Mouse (Mus musculus): ENCODE data around the gene BC035947. TPM values are rescaled to one million over a fixed set of nuclear protein-coding genes. Genes with fewer than 3 reads are reported as not detected.

BC035947 gene
- polyA plus RNA-seq, 1 experiment from 2014 or later: 1.0 TPM

GRCm38 (mm10) chr1:78488752-78489492, 23.0 kb downstream of the BC035947 start, which contains the start of gene Farsb:
Gene Farsb (minus strand): TSS chr1:78488897.
- under 1% methylated on average over 31 of the region's 31 CpGs for WGBS
- Histone ChIP-seq H3K27ac (replicated peaks) (peak within 1 kb of the TSS; percentile 79), H3K27me3 (replicated peaks) (peaks cover 5% of the 10 kb centered on the region; the same call in 1 of the 2 replicates), H3K4me1 (peaks cover 24% of the 10 kb centered on the region), H3K9ac (replicated peaks) (peak within 1 kb of the TSS; percentile 87), H3K4me3 (replicated peaks) (peak within 1 kb of the TSS; percentile 100), H3K36me3 (no peaks in the 10 kb centered on the region; the same call in 1 of the 2 replicates), H3K4me2 (peak within 1 kb of the TSS; percentile 87), H3K9me3 (replicated peaks) (no peaks in the 10 kb centered on the region)
- peak; percentile 97 for ATAC-seq (ENCODE audit: low FRiP score)

DNA sequence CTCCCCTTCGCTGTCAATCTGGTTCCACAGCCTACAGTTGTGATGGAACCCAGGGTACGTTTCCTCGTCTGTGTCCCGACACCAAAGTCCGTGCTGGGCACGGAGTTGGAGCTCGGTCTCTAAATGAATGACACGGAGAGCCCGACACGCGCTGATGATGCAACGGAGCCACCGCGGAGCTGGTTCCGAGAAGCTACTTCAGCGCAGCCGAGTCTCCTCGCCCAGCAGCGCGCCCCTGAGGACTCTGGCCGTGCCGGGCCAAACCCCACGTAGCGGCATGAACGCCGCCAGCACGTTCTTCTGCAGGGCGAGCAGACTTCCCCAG, 23.6 kb downstream of the BC035947 start:
- Histone ChIP-seq H3K36me3 (no peaks in the 10 kb centered on the region; the same call in 1 of the 2 replicates), H3K9ac (replicated peaks) (peak overlapping the region; percentile 87), H3K4me1 (peaks cover 24% of the 10 kb centered on the region), H3K9me3 (replicated peaks) (no peaks in the 10 kb centered on the region), H3K4me3 (replicated peaks) (peak overlapping the region; percentile 100), H3K27me3 (replicated peaks) (peaks cover 5% of the 10 kb centered on the region; the same call in 1 of the 2 replicates), H3K27ac (replicated peaks) (peak overlapping the region; percentile 72), H3K4me2 (peak overlapping the region; percentile 87)
- under 1% methylated on average over 28 of the region's 28 CpGs for WGBS
- ATAC-seq (ENCODE audit: low FRiP score): no peak; the same call in none of the 2 replicates

- H3K4me1 ChIP-seq: peaks cover 19% of the 10 kb centered on the region
- no peaks in the 10 kb centered on the region for H3K27me3 ChIP-seq (replicated peaks)
- H3K36me3 ChIP-seq: peaks cover 10% of the 10 kb centered on the region; the same call in 1 of the 2 replicates
- no peak overlapping the region for H3K27ac ChIP-seq (replicated peaks)
- 66% methylated on average over 2 of the region's 2 CpGs for WGBS
- no peaks in the 10 kb centered on the region for H3K9me3 ChIP-seq (replicated peaks)
- H3K9ac ChIP-seq (replicated peaks): no peak overlapping the region
- H3K4me2 ChIP-seq: no peak overlapping the region
- no peak overlapping the region for H3K4me3 ChIP-seq (replicated peaks)
- no peak for ATAC-seq (ENCODE audit: low FRiP score)
These were observed 27.6 kb downstream of the BC035947 start for GRCm38 (mm10) chr1:78484361-78484760.

DNA sequence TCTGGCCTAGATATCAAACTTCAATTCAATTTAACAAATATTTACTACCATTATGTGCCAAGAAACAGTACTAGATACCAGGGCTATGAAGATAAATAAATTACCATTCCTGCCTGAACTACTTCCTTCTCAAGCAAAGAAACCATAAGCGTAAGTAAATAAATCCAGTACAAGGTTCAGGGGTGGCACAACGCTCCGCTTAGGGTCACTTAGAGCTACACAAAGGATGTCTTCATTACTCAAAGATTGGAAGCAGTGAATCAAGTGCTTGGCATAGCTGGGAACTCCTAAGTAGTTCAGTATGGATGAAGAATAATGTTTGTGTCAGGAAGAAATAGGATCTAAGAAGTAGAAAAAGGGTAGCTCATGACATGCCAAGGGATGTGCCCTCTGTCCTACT, 28.5 kb downstream of the BC035947 start:
- no peak for ATAC-seq (ENCODE audit: low FRiP score)
- 87% methylated on average over 3 of the region's 3 CpGs for WGBS
- H3K4me3 ChIP-seq (replicated peaks): no peak overlapping the region

DNA sequence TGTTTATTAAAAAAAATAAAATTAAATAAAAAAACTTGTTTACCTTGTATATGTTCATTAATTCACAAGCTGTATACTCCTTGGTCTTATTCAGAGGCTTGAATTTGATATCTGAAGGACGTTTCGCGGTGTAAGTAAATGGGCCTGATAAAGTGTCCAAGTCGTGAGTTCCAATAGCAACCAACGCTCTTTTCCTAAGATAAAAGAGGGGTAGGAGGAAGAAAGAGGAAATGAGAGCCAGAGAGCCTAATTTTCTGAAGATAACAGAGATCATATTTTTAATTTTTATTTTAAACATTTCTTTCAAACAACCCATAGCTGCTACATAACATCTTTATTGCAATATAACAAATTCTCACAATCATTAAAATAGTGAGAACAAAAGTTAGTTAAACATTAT, 39.5 kb downstream of the BC035947 start:
- Histone ChIP-seq H3K27me3 (replicated peaks) (no peaks in the 10 kb centered on the region), H3K4me3 (replicated peaks) (no peak overlapping the region), H3K36me3 (peaks cover 54% of the 10 kb centered on the region), H3K4me1 (no peaks in the 10 kb centered on the region), H3K9ac (replicated peaks) (no peak overlapping the region), H3K27ac (replicated peaks) (no peak overlapping the region), H3K4me2 (no peak overlapping the region), H3K9me3 (replicated peaks) (no peaks in the 10 kb centered on the region)
- ATAC-seq (ENCODE audit: low FRiP score): no peak
- WGBS: 93% methylated on average over 5 of the region's 5 CpGs

More for the DNA sequence above, 28.5 kb downstream of the BC035947 start:
- peaks cover 18% of the 10 kb centered on the region for H3K4me1 ChIP-seq
- H3K9me3 ChIP-seq (replicated peaks): no peaks in the 10 kb centered on the region
- H3K9ac ChIP-seq (replicated peaks): no peak overlapping the region
- no peak overlapping the region for H3K27ac ChIP-seq (replicated peaks)
- H3K36me3 ChIP-seq: peaks cover 11% of the 10 kb centered on the region; the same call in 1 of the 2 replicates
- H3K27me3 ChIP-seq (replicated peaks): no peaks in the 10 kb centered on the region
- no peak overlapping the region for H3K4me2 ChIP-seq

GRCm38 (mm10) chr1:78454659-78455058, 57.3 kb downstream of the BC035947 start:
- ATAC-seq (ENCODE audit: low FRiP score): 0 out of 2 replicates have a peak, but pooled peaks have one; percentile 14
- no peak overlapping the region for H3K9ac ChIP-seq (replicated peaks)
- H3K27me3 ChIP-seq (replicated peaks): no peaks in the 10 kb centered on the region
- H3K4me1 ChIP-seq: 0 out of 2 replicates have a peak, but pooled peaks cover 4% of the 10 kb centered on the region
- no peak overlapping the region for H3K4me2 ChIP-seq
- WGBS: 31% methylated on average over 7 of the region's 7 CpGs
- no peak overlapping the region for H3K27ac ChIP-seq (replicated peaks)
- no peaks in the 10 kb centered on the region for H3K9me3 ChIP-seq (replicated peaks)
- no peak overlapping the region for H3K4me3 ChIP-seq (replicated peaks)
- H3K36me3 ChIP-seq: peaks cover 60% of the 10 kb centered on the region

DNA sequence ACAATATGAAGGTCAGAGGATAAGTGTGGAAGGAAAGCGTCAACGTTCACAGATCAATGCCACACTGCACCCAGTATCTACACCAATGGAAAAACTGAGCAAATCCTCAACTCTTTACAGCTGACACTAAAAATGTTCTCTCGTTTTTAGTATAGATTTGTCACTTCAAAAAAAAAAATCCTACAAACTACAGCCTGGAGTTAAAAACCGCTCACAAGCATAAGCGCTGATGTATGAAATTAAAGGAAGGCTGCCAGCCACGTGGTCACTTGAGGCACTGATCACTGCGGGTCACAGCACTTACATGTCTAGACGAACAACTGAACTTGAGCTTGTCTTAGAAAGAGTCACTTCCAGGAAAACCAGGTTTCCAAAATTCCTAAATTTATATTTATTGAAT, 58.1 kb downstream of the BC035947 start:
- no peak overlapping the region for H3K4me2 ChIP-seq
- no peak overlapping the region for H3K9ac ChIP-seq (replicated peaks)
- 93% methylated on average over 8 of the region's 8 CpGs for WGBS
- peaks cover 58% of the 10 kb centered on the region for H3K36me3 ChIP-seq
- H3K9me3 ChIP-seq (replicated peaks): no peaks in the 10 kb centered on the region
- no peak overlapping the region for H3K4me3 ChIP-seq (replicated peaks)
- H3K4me1 ChIP-seq: 0 out of 2 replicates have a peak, but pooled peaks cover 4% of the 10 kb centered on the region
- H3K27ac ChIP-seq (replicated peaks): no peak overlapping the region
- H3K27me3 ChIP-seq (replicated peaks): no peaks in the 10 kb centered on the region
- no peak for ATAC-seq (ENCODE audit: low FRiP score)

GRCm38 (mm10) chr1:78452544-78452943, 59.4 kb downstream of the BC035947 start:
- Histone ChIP-seq H3K36me3 (peaks cover 55% of the 10 kb centered on the region), H3K9ac (replicated peaks) (no peak overlapping the region)

DNA sequence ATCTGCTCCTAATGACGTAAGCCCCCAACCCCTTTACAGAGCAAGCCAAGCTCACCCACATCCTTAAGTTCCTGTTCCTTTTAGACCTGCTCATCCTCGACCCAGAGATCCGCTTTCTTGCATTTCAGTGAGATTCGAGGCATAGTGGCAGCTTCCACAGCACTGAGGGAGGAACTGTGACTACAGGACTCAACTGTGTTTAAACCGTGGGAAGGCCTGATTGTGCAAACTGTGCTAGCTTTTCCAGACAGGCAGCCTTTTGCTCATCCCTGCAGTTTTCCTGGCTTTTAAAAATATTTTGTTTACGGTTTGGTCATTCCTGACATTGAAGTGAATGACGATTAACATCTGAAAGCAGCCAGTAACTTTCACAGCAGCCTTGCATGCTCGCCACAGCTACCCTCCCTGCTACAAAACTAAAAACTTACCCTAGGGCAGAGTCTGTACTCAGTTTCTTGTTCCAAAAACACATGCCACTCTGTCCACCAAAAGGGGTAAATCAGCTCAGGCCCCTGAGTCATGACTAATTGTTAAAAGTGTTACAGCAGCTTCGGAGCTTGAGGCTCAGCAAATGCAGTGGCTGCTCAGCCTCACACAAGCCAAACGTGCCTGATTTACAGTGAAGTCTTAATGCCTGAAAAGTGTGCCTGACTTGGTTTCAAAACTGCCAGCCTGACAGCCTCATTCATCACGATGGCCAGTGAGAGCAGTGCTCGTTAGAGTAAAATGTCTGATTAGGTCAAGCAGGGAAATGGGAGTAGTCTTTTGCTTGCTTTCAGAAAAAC, 60.7 kb downstream of the BC035947 start:
- Histone ChIP-seq H3K4me3 (replicated peaks) (no peak overlapping the region), H3K36me3 (peaks cover 51% of the 10 kb centered on the region), H3K27ac (replicated peaks) (0 out of 2 replicates have a peak overlapping the region, but pooled peaks have one; percentile 2), H3K9ac (replicated peaks) (no peak overlapping the region), H3K27me3 (replicated peaks) (no peaks in the 10 kb centered on the region), H3K4me2 (no peak overlapping the region), H3K4me1 (0 out of 2 replicates have a peak, but pooled peaks cover 4% of the 10 kb centered on the region), H3K9me3 (replicated peaks) (no peaks in the 10 kb centered on the region)
- 57% methylated on average over 12 of the region's 12 CpGs for WGBS
- ATAC-seq (ENCODE audit: low FRiP score): no peak

More at GRCm38 (mm10) chr1:78452544-78452943, 59.4 kb downstream of the BC035947 start:
- 0 out of 2 replicates have a peak, but pooled peaks cover 4% of the 10 kb centered on the region for H3K4me1 ChIP-seq
- no peaks in the 10 kb centered on the region for H3K27me3 ChIP-seq (replicated peaks)
- H3K4me2 ChIP-seq: no peak overlapping the region
- WGBS: 94% methylated on average over 6 of the region's 6 CpGs
- no peak overlapping the region for H3K27ac ChIP-seq (replicated peaks)
- ATAC-seq (ENCODE audit: low FRiP score): no peak
- no peaks in the 10 kb centered on the region for H3K9me3 ChIP-seq (replicated peaks)
- H3K4me3 ChIP-seq (replicated peaks): no peak overlapping the region

DNA sequence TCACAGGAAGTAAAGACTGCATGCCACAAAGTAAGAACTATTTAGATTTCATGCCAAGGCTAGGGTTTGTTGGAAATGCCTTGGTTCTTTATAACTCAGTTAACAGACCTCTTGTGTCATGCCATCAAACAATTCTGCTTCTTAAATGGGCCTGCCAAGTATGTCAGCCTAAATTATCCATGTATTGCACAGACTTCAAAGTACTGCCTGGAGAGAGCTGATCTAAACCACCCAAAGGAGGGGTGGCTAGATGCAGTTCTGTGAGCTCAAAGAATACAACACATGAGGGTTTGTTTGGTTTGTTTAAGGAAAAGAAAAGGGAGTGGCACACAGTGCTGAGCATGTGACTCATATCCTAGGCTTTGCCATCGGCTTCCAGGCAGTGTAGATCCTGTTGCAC, 63.9 kb downstream of the BC035947 start:
- Histone ChIP-seq H3K36me3 (peaks cover 37% of the 10 kb centered on the region), H3K27ac (replicated peaks) (no peak overlapping the region), H3K4me2 (no peak overlapping the region), H3K9ac (replicated peaks) (no peak overlapping the region), H3K27me3 (replicated peaks) (no peaks in the 10 kb centered on the region), H3K4me1 (0 out of 2 replicates have a peak, but pooled peaks cover 4% of the 10 kb centered on the region), H3K9me3 (replicated peaks) (no peaks in the 10 kb centered on the region), H3K4me3 (replicated peaks) (no peak overlapping the region)
- ATAC-seq (ENCODE audit: low FRiP score): no peak
- WGBS: 65% methylated on average over 1 of the region's 1 CpGs

All from neural tube, embryonic 15.5 days (tissue).